Mouse (Mus musculus) gastrocnemius, postnatal 10 days (tissue): Measurements from ENCODE around the gene Gm11992. TPM values are rescaled to one million over a fixed set of nuclear protein-coding genes. Genes with fewer than 3 reads are reported as not detected.
A peak's percentile ranks its signal among the peaks of the same experiment; 100 is the strongest.

Experiments used
- DNase-seq: peaks from one replicate; pipeline ENCODE4 v3.0.0; 2021; ENCODE audit warnings: mixed read lengths
- long read RNA-seq, 2 experiments: library from polyadenylated mRNA; stranded (forward); transcript quantifications; one replicate each; pipeline ENCODE4 v2.0.0; 2021
- total RNA-seq, 2 experiments: library from RNA; stranded (reverse); gene quantifications; 2 replicates each; pipeline ENCODE4 v1.2.3; 2021

Gm11992 gene
- not detected for total RNA-seq
- long read RNA-seq, experiment 1, result 0 reads
- long read RNA-seq, experiment 2, result 0 reads

- DNase-seq, result peak; percentile 76
Observed at GRCm38 (mm10) chr11:9048011-9048702, at the start of gene Gm11992. Gm11992 (plus strand) TSS chr11:9048594.

GRCm38 (mm10) chr11:9008761-9009160, 39.6 kb upstream of the Gm11992 start:
- DNase-seq, result no peak

- DNase-seq, result peak; percentile 31
Observed at GRCm38 (mm10) chr11:9010416-9010815, 38.0 kb upstream of the Gm11992 start.

- DNase-seq, result peak; percentile 87
Observed at GRCm38 (mm10) chr11:9010853-9011339, 37.5 kb upstream of the Gm11992 start, which contains the start of gene Hus1. Hus1 (minus strand) TSS chr11:9011191.

GRCm38 (mm10) chr11:9011348-9011747, 37.0 kb upstream of the Gm11992 start:
- no peak for DNase-seq

- DNase-seq, result no peak
Observed at GRCm38 (mm10) chr11:9014740-9015139, 33.7 kb upstream of the Gm11992 start.

- peak; percentile 4 for DNase-seq
Observed at GRCm38 (mm10) chr11:9018491-9019267, 29.7 kb upstream of the Gm11992 start.

GRCm38 (mm10) chr11:9020207-9020606, 28.2 kb upstream of the Gm11992 start:
- DNase-seq, result no peak

- no peak for DNase-seq
Observed at GRCm38 (mm10) chr11:9024782-9025181, 23.6 kb upstream of the Gm11992 start.

- no peak for DNase-seq
Observed at GRCm38 (mm10) chr11:9025211-9025610, 23.2 kb upstream of the Gm11992 start.

GRCm38 (mm10) chr11:9031530-9031929, 16.9 kb upstream of the Gm11992 start:
- no peak for DNase-seq

- DNase-seq, result no peak
Observed at GRCm38 (mm10) chr11:9046546-9046945, 1.8 kb upstream of the Gm11992 start.

GRCm38 (mm10) chr11:9047044-9047443, 1.4 kb upstream of the Gm11992 start:
- no peak for DNase-seq

GRCm38 (mm10) chr11:9048703-9049060, 288 bp downstream of the Gm11992 start, which contains the start of gene Sun3:
Sun3 (minus strand) TSS chr11:9048991.
- no peak for DNase-seq

- DNase-seq, result no peak
Observed at GRCm38 (mm10) chr11:9050241-9050640, 1.8 kb downstream of the Gm11992 start.

GRCm38 (mm10) chr11:9051895-9052294, 3.5 kb downstream of the Gm11992 start:
- no peak for DNase-seq

GRCm38 (mm10) chr11:9056937-9057336, 8.5 kb downstream of the Gm11992 start:
- no peak for DNase-seq

- DNase-seq, result no peak
Observed at GRCm38 (mm10) chr11:9057711-9058110, 9.3 kb downstream of the Gm11992 start.

- no peak for DNase-seq
Observed at GRCm38 (mm10) chr11:9060029-9060428, 11.6 kb downstream of the Gm11992 start.

GRCm38 (mm10) chr11:9060484-9060883, 12.1 kb downstream of the Gm11992 start:
- no peak for DNase-seq

GRCm38 (mm10) chr11:9076444-9076843, 28.1 kb downstream of the Gm11992 start:
- DNase-seq, result no peak

GRCm38 (mm10) chr11:9113189-9113588, 64.8 kb downstream of the Gm11992 start:
- DNase-seq, result no peak
